Mouse (Mus musculus) E14TG2a.4 (cell line): ENCODE results near the gene Trpm7.

Source experiments
- CTCF ChIP-seq: conservative IDR thresholded peaks from 2 replicates; pipeline ENCODE4 v1.5.1; 2014; ENCODE audit warnings: low read length
- NANOG ChIP-seq: IDR thresholded peaks from 2 replicates; pipeline ENCODE4 v1.6.1; 2014; ENCODE audit warnings: borderline replicate concordance, low read length, mixed read lengths

GRCm38 (mm10) chr2:126866301-126866700 lies 9.7 kb downstream of the Trpm7 start:
- TF ChIP-seq CTCF (no peak), NANOG (no peak)
